Mouse (Mus musculus) mouse embryonic stem cell (cell line): Measurements from ENCODE around the gene Fn1.

ENCODE experiments used
- in situ Hi-C, 2 experiments: fragments of 300-500 bp; cut with MboI; formaldehyde crosslinking; loops; 1 replicate in 1 of 2; 3 replicates in 1 of 2; pipeline ENCODE4 v1.14.3; 2019 to 2020; ENCODE audit warnings: low sequenced_read_pairs in 2 of 2, low pct_unique_long_range_greater_than_20kb in 1 of 2, mixed read lengths in 1 of 2; ENCODE audit not compliant: unreplicated experiment in 1 of 2

Fn1 gene

DNA sequence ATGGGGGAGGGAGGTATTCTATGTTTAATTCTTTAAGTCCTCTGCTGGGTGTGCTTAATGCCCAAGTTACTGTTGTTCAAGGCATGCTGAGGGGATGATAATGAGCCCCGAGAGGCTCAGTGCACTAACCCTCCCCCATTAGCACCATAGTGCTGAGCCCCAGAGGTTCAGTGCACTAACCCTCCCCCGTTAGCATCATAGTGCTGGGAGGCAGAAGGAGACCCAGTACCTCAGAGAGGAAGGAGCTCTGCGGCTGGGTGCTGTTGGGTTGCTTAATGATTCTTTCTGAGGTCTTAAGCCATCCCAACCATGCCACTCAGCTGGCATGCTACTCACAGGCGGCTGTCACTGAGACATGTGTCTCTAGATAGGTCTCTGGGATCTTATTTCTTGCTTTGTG is 82.9 kb downstream of the Fn1 start:
- in situ Hi-C loops, result no loop called here

DNA sequence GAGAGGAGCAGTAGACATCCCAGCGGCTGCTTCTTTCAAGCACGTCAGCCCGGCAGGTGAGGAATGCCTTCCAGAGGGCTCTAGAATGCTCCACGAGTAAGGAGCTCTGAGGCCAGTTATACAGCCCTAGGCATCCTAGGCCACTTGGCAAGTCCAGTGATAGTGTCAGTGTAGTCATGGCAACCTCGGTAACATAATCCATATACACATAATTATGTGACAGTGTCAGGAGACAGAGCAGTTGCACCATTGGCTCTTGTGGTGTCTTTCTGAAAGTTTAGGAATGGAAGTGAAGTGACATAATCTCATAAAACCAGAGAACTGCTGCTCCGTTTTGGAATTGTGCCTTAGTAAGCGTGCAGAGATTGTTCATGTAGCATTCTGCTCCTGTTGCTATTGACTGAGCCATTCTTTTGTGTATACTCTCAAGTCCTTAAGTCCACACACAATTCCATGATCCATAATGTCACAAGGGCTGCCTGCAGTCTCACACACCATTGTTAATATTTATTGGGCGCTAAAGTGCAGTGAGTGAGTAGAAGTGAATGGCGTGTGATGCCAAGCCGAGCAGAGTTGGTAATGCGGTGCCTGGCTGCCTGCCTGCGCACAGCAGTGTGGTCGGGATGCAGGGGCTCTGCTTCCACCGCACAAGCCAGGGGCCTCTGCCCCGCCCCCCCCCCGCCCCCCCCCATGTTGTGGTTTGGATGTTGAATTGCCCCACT is 85.0 kb downstream of the Fn1 start:
- in situ Hi-C loops, result no loop called here

GRCm38 (mm10) chr1:71564291-71564690 is 88.7 kb downstream of the Fn1 start:
- in situ Hi-C loops, result no loop called here

DNA sequence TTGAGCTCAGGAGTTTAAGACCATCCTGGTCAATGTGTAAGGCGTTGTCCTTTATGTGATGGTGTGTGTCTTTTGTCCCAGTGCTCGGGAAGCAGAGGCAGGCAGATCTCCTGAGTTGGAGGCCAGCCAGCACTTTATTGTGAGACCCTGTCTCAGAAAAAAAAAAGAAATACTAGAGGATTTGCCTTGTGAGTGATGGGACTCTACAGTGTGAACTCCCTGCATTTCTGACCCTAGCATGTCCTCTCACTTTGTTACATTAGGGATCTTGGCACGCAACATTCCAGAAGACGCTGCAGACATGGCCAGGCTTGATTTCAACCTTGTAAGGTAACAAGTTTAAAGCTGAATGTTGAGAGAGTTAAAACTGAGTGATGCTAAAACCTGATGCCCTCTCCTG is 92.4 kb downstream of the Fn1 start:
- in situ Hi-C loops, result no loop called here

DNA sequence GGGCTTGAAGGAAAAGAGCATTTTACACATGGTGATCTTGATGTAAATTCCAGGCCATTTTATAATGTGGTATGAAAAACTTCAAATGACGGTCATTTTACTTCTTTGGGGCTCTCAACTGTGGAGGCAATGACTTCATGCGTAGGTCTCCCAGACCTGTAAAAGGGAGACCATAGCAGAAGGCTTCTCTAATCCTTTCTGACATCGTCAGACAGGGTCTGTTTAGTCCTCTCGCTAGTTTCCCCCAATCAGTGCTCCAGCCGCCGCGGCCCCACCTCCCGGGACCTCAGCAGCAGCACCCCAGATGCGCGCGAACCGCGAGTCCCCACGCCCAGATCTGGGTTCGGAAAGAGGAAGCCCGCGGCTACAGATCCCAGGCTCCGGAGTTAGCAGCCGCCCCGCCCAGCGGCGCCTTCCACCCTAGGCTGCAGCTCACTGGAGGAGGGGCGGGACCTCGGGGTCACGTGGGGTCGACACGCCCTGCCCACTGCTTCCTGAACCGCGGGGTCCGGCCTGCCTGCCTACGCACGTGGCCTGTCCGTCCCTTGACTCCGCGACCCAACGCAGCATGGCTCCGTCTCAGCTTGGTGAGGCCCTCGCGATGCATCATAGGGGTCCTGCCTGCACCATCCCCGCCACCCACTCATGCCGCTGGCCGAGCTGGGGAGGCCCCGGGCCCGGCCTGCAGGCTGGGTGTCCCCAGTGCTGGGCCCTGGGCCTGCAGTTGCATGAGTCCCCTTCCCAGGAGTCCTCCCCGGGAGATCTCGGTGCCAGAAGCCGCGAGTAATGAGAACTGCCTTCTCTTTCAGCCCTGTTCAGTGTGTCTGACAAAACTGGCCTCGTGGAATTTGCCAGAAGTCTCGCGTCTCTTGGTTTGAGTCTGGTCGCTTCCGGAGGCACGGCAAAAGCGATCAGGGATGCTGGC is 96.0 kb downstream of the Fn1 start, which contains the start of gene Atic:
Atic (plus strand) TSS at position 463 of the 925 bp plus-strand sequence.
- in situ Hi-C loops, result no loop called here

DNA sequence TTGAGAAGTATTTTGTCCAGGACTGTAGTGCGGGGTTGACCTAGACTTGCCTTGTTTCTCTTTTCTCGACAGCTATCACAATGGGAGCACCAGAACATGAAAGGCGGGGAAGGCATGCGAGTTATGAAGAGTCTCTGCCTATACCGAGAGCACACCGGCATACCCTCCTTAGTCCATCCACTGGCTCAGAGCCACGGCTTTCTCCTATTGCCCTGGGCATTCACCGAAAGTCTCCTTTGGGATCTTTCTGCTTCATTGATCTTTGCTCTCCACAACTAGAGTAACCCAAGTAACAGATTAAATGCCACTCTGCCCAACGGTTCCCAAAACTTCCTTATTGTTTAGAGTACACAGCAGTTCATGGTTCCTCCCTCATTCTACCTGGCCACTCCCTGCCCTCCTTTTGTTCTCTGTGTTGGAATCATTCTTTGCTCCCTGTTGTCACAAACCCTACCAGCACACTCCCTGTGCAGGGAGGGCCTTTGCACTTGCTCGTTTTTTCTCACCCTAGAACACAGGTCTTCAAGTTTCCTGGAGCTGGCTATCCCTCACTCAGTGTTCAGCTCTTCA is 102.3 kb downstream of the Fn1 start:
- in situ Hi-C loops, result no loop called here

DNA sequence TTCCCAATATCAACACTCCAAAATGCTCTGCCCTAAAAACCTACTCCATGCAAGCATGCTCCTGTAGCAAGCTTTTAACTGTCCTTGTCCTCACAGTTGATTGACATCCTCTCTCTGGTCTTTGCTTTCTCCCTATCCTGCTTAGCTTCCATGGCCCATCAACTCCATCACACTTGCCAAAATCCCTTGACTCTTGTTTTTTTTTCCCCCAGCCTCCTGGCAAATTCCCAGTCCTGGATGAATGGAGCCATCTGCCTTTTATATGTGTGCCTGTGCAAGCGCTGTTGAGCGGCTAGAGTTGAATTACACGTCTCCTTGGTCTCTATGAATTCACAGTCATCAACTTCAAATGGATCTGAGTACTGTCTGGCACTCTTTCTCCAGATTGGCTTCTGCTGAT is 112.6 kb downstream of the Fn1 start:
- in situ Hi-C loops, result no loop called here

DNA sequence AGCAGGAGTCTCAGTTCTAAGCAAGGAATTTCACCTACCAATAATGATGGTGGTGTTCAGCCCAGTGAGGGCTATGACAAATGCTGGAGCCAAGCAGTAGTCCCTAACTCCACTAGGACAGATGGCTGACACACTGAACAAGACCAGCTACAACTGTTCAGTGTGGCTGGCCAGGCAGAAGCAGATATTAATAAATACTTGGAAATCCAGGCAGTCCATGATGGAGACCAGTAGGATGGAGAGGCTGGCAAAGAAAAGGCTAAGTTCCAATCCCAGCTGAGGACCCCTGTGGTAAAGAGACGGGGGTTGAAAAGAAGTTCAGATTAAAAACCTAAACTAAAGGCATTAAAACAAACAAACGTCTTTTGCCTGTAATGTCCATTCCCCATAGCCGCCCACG is 113.4 kb downstream of the Fn1 start:
- in situ Hi-C loops, result no loop called here
